Mouse (Mus musculus) cerebellum, adult 18-20 months (tissue): ENCODE measurements around the gene Npas2.

Source experiments
- DNase-seq, 2 experiments: peaks; one replicate each; pipeline ENCODE4 v3.0.0; 2021

Npas2 gene

DNA sequence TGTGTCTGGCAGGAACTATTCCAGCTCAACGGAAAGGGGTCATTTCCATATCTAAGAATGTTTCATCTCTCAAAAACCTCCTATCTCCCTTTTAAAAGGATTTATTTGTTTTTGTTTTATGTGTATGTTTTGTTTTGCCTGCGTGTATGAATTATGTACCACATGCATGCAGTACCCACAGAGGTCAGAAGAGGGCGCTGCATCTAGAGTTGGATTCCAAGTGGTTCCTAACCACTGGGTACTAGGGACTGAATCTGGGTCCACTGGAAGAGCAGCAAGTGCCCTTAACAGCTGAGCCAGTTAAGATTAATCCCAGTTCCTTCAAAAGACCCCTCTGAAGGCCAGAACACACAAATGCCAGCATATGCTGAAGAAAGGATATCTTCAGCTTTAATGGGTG is 24.1 kb downstream of the Npas2 start:
- no peak for DNase-seq

DNA sequence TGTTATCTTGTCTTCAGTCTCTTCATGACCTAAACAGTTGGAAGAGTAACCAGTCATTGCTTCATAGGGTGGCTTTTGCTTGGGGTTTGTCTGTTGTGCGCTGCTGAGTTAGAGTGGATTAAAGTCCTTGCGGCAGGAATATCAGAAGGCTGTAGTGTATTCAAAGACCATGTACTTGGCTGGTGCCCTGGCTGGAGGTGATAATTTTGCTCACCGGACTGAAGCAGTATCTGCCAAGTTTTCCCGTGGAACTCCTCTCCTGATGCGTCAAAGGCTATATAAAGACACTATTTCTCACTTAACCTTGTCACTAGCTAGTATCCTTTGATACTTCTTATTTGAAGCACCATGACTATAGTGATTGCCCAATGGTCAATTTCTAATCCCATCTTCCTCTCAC is 34.9 kb downstream of the Npas2 start:
- DNase-seq = no peak

DNA sequence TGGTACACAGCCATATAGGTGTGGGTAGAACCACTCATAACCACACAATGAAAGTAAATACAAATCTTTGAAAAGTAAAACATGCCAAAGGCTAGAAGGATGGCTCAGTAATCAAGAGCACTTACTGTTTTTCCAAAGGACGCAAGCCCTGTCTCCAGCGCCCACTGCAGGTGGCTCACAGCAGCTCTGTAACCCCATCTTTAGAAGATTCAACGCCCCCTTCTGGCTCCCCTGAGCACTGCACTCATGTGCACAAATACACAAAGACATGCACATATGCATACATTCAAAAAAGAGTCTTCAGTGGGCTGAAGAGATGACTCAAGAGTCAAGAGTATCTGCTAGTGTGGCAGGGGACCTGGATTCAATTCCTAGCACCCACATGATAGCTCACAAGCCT is 36.5 kb downstream of the Npas2 start:
- DNase-seq = no peak

DNA sequence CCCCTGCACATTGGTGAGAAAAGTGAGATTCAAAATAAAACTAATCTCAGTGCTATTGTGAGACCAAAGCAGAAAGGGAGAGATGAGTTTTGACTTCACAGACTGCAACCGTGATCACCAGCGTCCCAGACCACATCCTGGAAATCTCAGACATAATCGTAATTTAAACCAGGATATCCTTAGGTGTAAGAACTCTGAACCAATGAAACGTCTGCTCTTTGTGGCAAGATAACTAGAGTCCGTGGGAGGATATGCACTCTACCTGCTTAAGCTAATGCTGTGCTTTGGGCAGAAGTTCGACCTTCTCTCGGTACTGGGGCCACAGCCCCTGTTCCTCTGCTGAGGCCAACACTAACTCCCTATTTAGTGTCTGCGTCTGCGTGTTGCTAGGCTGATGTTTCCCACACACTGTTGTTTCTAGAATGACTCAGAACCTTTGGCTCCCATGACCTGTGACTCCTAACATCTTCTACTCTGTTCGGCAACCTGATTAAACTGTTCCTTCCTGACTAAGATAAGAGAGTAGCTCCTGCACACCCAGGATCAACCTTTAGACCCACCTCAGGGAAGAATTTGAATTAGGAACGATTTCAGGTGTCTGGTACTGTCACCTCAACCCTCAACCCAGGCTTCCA is 41.4 kb downstream of the Npas2 start:
- no peak for DNase-seq

DNA sequence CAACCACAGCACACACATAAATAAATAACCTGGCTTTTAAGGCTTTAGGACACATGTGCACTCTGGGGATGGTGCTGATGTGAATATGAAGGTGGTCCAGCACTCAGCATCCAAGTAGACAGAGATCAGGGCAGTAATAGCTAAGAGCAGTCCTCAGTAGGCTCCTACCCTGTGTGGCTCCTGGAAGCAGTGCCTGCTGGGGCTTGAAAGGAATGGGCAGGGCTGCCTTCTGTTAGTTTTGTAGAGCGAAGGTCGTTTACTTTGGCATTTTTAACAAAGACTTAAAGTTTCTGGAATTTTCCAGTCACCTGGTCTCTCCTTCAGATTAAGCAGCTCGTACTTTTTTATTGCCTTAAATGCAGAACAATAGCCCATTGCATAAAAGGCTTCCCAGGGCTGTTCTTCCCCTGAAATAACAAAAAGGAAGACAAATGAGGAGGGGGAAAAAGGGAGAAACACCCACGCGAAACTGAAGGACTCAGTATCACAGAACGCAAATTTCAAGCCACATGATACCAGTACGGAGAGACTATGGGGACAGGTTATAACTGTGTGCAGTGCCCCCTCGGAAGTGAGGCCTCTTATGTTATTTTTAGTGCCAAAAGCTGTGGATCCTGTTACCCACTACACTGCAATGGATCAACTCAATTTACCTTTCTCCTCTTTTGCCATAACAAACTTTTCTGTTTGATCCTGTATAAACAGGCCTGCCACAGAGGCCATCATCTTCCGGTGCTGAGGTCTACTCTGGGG is 44.1 kb downstream of the Npas2 start:
- DNase-seq = no peak

DNA sequence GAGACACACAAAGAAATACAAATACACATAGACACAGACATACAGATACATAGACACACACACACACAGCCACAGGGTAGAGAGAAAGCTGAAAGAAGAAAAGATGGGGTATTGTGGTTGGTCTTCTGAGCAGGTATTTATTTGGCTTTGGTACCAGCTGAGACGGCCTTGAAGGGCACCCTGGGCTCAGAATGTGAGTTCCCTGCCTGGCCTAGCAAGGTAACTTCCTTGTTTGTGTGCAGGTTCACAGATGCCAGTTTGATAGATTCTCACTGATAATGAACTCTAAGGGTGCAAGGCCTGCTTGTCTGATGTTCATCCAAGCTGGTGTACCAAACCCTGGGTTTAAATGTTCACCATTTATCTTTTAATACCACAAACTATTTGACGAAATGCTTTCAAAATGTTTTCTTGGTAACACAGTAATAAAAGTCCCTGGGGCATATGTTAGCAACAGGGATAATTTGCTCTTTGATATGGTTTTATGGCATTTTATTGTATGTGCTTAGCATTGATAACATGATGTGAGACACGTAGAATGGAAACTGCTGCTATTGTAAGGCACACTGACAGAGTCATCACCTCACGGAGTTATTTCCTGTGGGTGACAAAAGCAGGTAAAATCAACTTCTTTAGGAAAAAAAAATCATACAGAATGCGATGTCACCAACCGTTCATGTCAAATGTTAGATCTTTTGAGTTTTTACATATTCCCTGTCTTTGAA is 47.5 kb downstream of the Npas2 start:
- no peak for DNase-seq

DNA sequence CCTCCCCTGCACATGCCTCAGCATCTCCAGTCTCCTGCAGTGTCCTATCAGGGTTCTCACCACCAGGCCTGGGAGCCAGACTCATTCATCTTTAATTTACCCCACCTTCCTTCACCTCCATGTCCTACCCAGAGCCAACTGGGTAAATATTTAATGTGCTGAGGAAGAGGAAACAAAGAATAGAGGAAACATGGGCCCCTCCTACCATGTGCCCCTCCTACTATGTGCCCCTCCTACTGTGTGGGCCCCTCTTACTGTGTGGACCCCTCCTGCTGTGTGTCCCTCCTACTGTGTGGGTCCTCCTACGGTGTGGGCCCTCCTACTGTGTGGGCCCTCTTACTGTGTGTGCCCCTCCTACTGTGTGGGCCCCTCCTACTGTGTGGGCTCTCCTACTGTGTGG is 51.2 kb downstream of the Npas2 start:
- DNase-seq = no peak

DNA sequence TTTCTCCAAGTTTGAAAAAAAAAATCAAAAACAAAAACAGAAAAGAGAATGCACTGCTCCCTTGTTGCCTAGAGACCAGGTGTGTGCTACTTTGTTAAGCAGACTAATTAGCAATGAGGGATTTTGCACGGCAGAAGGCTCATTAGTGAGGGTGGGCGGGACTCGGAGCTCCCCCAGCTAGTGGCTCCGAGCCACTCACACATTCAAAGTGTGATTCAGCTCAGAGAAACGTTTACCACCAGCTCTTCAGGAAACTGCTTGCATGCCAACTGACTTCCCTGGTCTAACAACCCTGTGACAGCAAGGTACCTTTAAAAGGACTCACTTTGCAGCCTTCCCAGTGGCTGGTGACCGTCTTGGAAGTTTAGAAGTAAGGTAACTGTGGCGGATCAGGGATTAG is 58.1 kb downstream of the Npas2 start:
- no peak for DNase-seq

DNA sequence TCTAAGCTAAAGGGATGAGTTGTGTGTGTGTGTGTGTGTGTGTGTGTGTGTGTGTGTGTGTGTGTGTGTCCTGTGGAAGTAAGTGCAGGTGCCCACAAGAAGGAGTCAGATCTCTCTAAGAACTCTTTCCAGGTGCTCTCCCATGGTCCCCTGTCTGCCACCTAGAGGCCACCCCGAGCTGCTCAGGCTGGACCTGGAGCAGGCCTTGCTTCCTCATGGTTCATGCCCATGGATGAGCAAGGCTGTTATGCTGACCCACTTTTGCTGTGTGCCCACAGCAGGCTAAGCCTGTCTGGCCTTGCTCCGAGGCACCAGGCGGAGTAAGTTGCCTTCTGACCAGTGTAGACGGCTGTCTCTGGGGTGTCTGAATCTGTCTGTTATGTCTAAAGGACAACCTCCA is 60.2 kb downstream of the Npas2 start:
- peak; percentile 41 to 56 for DNase-seq

DNA sequence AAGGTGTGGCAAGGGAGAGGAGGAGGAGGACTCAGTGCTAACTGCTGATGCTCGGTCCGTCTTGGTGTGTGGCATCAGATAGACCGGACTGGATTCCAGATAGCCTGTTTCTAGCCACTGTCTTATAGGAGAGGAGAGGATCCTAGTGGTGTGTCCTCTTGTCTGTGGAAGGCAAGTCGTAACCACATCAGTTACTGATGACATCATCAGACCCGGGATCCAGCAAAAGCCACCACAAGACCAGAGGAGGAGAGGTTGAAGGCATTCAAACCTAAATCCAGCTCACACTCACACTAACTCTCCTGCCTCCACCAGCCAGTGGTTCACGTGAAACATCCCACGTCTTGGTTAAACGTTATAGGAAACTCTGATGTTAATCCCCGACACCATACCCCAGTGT is 62.5 kb downstream of the Npas2 start:
- no peak for DNase-seq

DNA sequence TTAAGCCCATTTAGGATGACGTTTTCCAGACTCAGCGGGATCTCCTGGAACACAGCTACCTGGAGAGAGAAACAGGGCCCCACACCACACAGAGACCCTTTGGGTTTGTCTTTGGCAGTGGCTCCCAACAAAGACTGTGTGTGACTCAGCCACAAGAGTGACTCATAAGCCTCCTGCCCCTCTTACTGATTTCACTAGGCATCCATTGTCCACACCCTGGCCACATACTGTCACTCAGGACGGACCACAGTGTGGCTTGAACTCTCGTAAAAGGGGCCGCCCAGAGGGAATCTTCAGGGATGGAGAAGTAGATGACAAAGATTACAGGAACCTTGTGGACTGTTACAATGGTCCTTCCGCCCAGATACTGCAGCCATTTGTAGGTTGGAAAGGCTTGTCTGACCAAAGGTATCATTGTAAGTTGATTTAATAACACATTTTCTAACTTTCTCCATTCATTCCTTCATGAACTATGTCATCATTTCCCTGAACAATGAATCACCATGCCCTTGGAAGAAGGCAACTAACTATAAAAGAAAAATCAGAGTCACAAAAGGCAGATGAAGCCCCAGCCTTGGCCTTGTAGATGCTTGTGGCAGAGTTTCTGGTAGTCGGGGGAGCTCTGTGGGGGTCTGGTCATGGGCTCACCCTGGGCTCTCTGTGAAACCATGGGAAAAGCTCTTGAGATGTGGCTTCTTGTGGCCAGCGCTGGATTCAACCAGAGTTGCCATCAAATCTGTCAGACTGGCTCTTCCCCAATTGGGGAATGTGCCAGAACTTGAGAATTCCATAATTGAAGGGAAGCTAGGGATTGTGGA is 63.2 kb downstream of the Npas2 start:
- DNase-seq = peak in 1 of 2 experiments; percentile 9

DNA sequence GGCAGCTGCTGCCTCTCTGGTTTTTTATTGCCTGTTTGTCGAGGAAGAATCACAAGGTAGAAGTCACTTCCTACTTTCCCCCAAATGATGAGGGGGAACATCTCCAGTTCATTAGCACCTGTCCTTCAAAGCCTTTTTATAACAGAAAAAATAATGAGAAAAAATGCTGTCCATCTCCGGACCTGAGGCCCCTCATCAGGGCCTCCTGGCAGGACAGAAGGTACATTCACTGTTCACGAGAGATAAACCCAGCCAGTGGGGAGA is 63.7 kb downstream of the Npas2 start:
- no peak for DNase-seq

DNA sequence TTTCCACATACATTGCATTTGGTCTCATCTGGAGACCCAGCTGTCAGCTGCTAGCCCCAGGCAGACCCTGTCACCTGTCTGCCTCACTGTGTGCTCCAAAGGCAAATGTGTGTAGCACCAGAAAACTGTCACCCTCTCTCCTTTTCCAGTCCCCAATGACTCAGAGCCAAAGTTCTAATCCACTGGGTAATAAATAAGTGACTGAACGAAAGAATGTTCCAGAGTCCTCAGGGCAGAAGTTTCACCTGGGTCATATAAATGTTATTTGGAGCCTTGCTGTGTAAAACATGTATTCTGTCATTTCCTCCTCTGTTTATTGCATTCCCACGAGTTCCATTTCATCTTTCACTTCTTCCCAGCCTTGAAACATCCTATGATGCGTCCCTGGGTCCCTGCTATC is 66.1 kb downstream of the Npas2 start:
- DNase-seq = no peak

DNA sequence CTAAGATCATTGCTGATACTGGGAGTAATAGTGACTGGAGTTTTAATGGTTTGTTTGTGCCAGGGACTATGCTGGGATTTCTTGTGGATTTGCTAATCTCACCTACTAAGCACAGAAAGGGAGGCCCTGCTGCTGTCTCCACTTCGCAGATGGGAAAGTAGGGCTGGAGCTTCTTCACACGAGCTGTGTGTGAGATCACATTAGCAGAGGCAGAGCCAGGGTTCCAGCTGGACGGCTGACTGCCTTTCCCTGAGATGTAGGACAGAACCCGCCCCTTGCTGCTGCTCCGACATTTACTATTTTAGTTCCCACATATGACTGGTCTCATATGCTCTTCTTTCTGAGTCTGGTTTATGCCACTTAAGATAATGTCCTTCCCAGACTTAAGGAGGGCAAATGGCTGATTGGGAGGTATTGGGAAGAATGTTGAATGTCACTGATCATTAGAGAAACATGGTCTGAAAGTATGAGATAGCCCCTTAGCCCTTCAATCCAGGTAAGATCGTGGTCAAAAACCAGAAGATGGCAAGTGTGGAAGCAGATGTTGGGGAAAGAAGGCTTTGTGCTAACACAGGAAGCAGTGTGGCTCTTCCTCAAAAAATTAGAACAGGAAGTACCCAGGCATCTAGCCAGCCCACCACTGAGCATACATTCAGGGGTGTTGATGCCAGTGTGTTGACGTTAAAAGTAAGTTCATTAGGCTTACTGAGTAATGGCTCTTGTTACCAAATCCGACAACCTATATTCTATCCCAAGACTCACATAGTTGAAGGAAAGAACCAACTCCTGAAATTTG is 66.8 kb downstream of the Npas2 start:
- DNase-seq = no peak

DNA sequence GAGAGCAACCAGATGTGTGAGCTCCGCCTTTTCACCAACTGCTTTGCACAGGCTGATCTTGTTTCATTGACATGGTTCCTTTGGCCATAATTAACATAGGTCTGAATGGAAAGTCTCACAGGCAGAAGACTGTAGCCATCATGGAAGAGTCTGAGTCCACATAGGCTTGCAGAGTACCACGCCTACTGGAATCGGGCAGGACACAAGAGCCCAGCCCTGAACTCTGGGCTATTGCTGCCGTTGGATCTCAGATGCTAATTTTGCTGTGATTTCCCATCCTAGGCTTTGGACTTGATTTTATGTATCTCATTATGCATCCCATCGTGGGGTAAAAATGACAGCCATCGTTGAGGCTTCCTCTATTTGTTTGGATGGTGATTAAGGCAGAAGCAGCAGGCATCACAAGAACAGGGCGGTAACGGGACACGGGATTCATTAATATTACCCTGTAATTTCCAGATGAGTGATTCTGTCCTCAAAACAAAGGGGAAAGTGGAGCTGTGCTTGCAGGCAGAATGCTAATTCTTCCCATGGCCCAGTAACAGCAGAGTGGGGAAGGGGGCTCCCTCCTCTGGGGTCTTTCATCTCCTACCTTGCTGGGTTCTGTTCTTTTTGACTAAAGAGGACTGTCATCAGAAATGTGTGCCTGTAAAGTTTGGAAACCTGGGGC is 73.4 kb downstream of the Npas2 start:
- no peak for DNase-seq

DNA sequence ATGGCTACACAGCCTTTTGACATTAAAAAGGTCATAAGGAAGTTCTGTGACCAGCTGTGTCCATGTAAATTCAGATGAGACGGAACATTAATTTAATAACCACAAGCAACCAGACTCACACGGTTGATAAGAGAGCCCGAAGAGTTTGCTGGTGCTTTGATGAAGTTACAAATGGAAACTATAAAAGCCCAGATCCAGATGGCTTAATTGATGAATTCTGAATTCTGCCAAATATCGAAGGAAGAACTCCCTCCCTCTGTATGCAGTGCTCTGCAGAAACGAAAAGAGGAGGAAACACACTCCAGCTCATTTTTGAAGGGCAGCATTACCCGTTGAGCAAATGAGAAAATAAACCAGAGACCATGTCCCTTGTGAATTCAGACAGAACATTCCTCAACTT is 79.4 kb downstream of the Npas2 start:
- DNase-seq = no peak

DNA sequence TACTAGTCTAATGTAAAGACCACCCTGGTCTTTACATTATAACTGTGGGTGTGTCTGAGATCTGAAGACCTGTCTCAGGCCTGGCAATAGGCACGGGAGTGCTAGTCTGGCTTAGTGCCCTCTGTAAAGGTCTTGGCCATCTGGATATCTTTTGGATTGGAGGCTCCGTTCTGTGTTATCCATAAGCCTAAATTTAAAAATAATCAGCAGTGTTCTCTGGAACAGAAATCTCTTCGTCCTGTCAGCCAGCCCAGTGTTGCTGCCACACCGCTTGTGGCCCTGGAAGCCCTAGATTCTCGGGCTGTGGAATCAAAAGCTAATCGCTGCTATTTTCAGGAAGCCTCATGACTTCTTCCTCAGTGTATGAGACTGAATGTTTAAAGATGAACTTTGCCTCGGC is 86.9 kb downstream of the Npas2 start:
- DNase-seq = peak; percentile 43 to 58

DNA sequence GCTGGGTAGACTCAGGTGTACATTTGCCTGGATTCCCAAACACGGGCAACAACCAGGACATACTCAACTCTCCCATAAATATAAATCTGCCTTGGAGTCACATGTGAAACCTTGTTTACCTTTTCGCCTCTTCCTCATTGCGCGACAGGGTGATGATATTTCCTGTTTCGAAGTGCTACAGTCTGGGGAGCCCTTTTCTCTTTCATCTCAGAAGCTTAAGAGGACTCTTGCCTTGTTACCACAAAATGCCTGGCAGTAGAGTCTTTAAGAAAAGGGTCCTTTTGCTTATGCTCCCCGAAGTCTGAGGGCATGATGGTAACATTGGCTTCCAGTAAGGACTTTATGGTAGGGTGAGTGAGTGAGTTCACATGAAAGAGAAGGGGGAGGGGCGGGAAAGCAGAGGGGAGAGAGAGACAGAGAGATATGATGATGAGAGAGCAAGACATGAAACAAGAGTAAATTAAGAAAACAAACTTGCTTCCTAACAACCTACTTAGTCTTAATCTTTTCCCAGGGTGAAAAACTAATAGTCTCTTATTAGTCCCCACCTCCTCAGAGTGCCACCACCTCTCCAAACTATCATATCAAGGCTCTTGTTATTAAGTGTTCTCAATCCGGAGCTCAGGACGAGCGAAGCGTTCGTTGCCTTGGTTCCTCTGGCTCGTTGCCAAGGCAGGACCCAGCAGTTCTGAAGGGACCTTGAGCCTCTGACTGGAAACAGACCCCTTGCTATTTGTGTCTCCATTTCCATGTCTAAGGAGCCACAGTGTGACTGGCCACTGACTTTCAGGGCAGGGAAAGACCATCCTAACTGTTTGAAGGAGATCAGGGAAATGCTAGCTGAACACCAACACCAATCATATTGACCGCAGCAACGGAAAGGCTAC is 87.7 kb downstream of the Npas2 start:
- no peak for DNase-seq

DNA sequence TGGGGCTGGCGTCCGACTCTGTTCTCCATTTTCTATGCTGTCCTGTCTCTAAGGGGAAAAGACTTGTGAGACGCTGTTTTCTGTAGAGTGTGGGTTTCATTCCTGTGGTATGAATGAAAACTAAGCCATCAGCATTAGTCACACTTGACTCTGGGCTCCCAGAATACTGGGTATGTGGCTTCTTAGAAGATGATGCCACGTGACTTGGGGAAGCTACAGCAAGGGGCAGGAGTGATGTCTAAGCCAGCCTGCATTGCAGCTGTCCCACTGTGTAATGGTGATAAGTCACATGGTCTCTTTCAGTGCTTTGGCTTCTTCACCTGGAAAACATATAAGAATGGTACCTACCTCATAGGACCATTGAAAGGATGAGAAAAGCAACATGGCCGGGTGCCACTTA is 88.4 kb downstream of the Npas2 start:
- DNase-seq = no peak

DNA sequence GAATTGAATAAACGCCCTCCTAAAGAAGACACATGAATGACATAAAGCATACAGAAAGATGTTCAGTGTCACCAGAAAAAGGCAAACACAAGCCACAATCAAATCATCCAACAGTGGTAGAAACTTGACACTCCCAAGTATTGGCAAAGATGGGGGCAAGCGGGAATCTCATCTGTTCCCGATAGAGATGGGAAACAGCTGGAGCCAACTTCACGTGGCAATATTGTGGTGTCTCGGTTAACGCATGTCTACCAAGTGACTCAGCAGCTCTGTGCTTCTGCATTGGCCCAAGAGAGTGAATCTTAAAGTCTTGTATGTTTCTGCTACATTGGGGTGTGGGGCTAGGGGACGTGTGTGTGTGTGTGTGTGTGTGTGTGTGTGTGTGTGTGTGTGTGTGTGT is 89.8 kb downstream of the Npas2 start:
- no peak for DNase-seq

DNA sequence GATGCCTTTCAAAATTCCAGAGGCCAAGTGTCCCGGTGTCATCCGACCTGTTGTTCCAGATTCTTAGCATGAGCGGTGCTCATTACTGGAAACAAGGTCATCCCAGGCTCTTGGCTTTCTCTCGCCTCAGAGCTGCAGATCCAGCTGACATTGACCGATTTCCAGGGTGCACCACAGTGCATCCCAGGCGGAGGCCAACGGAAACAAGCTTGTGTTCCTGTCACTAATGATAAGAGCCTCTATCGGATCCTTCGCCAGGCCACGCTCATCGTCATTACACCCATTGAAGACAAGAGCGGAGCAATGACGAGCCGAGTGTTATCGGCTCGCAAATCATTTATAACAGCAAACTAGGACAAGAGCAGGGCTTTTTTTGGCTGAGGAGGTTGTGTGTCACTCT is 91.3 kb downstream of the Npas2 start:
- peak; percentile 19 for DNase-seq
